Mouse (Mus musculus): ENCODE measurements at regions not wholly inside any gene's neighbourhood (a gene's known extent, or its start where the extent isn't known, plus 50 kb on each side); places are given as distances from the start of the nearest gene placed in this dataset.

DNA sequence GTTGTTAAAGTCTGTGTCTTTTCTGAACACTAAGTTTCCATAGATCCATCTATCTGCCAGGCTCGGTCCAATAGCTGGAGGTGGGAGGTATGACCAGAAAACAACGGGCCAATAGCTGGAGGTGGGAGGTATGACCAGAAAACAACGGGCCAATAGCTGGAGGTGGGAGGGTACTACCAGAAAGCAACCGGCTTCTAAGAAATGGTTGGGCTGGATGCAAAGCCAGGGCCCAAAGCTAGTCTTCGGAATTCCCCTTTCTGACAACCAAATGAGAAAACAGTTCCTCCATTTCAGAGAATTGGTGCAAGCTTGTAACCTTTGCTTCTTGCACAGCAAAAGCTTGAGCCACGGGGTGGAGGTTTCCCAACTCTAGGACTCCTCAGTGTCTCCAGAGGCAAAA lies 147.1 kb upstream of the 1600014C23Rik start:
- Histone ChIP-seq H3K4me3 (ENCODE audit: control insufficient read depth, insufficient read depth, low read length) (no peak overlapping the region), H3K27ac (ENCODE audit: control insufficient read depth, insufficient read depth, low read length) (no peak overlapping the region), H3K27me3 (ENCODE audit: control insufficient read depth, insufficient read depth, low read length) (no peaks in the 10 kb centered on the region), H3K36me3 (ENCODE audit: control insufficient read depth, insufficient read depth, low read length) (no peaks in the 10 kb centered on the region), H3K4me1 (replicated peaks; ENCODE audit: control insufficient read depth, insufficient read depth, low read length) (no peaks in the 10 kb centered on the region)
- TF ChIP-seq CTCF (IDR thresholded peaks at IDR 0.05; ENCODE audit: borderline replicate concordance, control insufficient read depth, extremely low read depth, insufficient read depth, low read length, poor library complexity) (no peak), POLR2A (IDR thresholded peaks at IDR 0.05; ENCODE audit: control insufficient read depth, extremely low read depth, insufficient read depth, low read length, poor library complexity) (no peak)
- no peak for DNase-seq
- WGBS, result 94% methylated on average over 6 of the region's 6 CpGs

DNA sequence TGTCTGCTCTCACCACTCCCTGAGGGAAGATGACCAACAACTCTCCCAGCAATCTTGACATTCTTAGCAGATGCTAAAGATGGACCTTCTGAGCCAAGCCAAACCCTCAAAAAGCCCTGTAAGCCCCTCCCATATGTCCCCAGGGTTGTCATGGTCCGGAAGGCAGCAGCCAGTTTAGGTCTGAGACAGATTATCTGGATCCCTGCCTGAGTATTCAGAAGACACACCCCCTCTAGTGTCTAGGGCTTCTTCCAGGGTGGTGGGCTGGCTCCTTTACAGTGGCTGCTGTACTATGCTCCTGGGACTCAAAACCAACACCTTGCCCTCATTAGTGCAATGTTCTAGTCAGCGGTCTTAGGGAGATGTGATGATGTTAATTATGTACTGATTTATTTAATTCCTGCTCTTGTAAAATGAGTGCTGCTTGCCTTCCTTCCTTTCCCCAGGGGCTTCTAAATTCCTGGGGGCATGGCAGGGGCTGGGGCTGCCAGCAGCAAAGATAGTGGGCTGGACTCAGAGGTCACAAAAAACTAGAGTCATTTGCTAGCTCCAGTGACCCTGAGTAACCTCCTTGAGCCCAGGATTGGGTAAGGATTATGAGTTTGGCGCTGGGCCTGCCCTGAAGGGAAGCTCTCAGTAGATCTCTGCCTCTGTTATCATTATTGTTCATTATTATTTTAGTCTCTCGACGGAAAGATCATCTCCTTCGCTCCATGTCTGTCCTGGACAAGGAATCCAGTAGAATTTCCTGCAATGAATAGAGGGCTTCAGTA lies 146.0 kb upstream of the 1600014C23Rik start:
- WGBS, result 93% methylated on average over 6 of the region's 6 CpGs

DNA sequence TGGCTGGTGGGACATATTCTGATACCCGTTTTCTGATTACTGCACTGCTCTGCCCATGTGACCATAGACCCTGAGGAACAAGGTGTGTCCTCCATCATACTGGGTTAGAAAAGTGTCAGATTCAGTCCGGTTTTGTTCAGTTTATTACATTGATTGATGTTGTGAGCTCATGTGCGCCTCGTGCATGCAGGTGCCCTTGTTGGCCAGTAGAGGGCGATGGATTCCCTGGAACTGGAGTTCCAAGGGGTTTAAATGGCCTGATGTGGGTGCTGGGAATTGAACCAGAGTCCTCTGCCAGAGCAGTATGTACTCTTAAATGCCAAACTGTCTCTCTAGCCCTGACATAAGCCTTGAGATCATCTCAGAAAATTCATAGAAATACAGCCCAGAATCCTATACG lies 144.8 kb upstream of the 1600014C23Rik start:
- H3K4me1 ChIP-seq (replicated peaks; ENCODE audit: control insufficient read depth, insufficient read depth, low read length), result peaks cover 3% of the 10 kb centered on the region; the same call in 1 of the 2 replicates
- H3K36me3 ChIP-seq (ENCODE audit: control insufficient read depth, insufficient read depth, low read length), result no peaks in the 10 kb centered on the region
- H3K27me3 ChIP-seq (ENCODE audit: control insufficient read depth, insufficient read depth, low read length), result no peaks in the 10 kb centered on the region; the same call in 1 of the 2 replicates
- TF ChIP-seq POLR2A (IDR thresholded peaks at IDR 0.05; ENCODE audit: control insufficient read depth, extremely low read depth, insufficient read depth, low read length, poor library complexity) (no peak), CTCF (IDR thresholded peaks at IDR 0.05; ENCODE audit: borderline replicate concordance, control insufficient read depth, extremely low read depth, insufficient read depth, low read length, poor library complexity) (no peak)
- H3K4me3 ChIP-seq (ENCODE audit: control insufficient read depth, insufficient read depth, low read length), result no peak overlapping the region
- no peak for DNase-seq
- no peak overlapping the region for H3K27ac ChIP-seq (ENCODE audit: control insufficient read depth, insufficient read depth, low read length)
- WGBS, result 90% methylated on average over 6 of the region's 6 CpGs

More for the DNA sequence above, 146.0 kb upstream of the 1600014C23Rik start:
- H3K27ac ChIP-seq (ENCODE audit: control insufficient read depth, insufficient read depth, low read length), result no peak overlapping the region
- TF ChIP-seq POLR2A (IDR thresholded peaks at IDR 0.05; ENCODE audit: control insufficient read depth, extremely low read depth, insufficient read depth, low read length, poor library complexity) (no peak), CTCF (IDR thresholded peaks at IDR 0.05; ENCODE audit: borderline replicate concordance, control insufficient read depth, extremely low read depth, insufficient read depth, low read length, poor library complexity) (no peak)
- DNase-seq, result no peak
- no peaks in the 10 kb centered on the region for H3K27me3 ChIP-seq (ENCODE audit: control insufficient read depth, insufficient read depth, low read length)
- peaks cover 3% of the 10 kb centered on the region; the same call in 1 of the 2 replicates for H3K4me1 ChIP-seq (replicated peaks; ENCODE audit: control insufficient read depth, insufficient read depth, low read length)
- no peaks in the 10 kb centered on the region for H3K36me3 ChIP-seq (ENCODE audit: control insufficient read depth, insufficient read depth, low read length)
- H3K4me3 ChIP-seq (ENCODE audit: control insufficient read depth, insufficient read depth, low read length), result no peak overlapping the region

DNA sequence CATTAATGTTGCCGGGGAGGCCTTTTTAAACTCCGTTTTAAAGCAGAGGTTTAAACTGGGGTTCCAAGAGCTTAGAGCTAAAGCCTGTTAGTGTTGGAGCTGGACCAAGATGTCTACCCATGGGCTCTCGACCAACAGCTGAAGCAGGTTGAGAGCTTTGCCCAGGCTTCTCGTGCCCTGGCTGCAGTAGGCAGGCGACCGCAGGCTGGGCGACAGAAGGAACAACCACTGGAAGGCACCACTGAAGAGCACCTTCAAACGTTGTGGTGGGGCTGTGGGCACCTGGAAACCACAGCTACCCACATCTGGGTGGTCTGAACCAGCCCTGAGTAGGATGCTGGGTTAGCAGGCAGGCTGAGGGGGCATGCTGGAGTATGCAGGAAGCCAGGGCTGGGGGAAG lies 141.7 kb upstream of the 1600014C23Rik start:
- WGBS, result 9% methylated on average over 8 of the region's 8 CpGs
- TF ChIP-seq POLR2A (IDR thresholded peaks at IDR 0.05; ENCODE audit: control insufficient read depth, extremely low read depth, insufficient read depth, low read length, poor library complexity) (no peak), CTCF (IDR thresholded peaks at IDR 0.05; ENCODE audit: borderline replicate concordance, control insufficient read depth, extremely low read depth, insufficient read depth, low read length, poor library complexity) (no peak)
- Histone ChIP-seq H3K36me3 (ENCODE audit: control insufficient read depth, insufficient read depth, low read length) (no peaks in the 10 kb centered on the region), H3K4me1 (replicated peaks; ENCODE audit: control insufficient read depth, insufficient read depth, low read length) (peaks cover 9% of the 10 kb centered on the region), H3K27me3 (ENCODE audit: control insufficient read depth, insufficient read depth, low read length) (peaks cover 11% of the 10 kb centered on the region), H3K27ac (ENCODE audit: control insufficient read depth, insufficient read depth, low read length) (no peak overlapping the region), H3K4me3 (ENCODE audit: control insufficient read depth, insufficient read depth, low read length) (no peak overlapping the region)
- peak; percentile 12 for DNase-seq

DNA sequence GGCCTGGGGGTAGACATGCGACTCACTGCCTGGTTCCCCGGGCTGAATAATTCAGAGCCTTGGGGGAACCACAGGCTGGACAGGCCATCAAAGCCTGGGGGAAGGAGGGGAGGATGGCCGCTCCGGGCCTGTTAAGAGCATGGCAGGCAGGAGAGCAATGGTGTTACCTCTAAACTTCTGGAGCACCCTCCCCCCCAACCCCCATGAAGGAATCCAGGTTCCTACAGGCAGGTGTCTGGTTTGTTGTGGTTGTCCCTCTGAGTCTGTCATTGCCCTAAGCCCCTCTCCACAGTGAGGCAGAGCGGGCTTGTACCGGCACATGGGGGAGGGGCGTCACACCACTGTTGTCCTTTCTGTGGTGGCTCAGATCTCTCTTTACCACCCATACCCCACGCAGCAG lies 140.4 kb upstream of the 1600014C23Rik start:
- Histone ChIP-seq H3K36me3 (ENCODE audit: control insufficient read depth, insufficient read depth, low read length) (no peaks in the 10 kb centered on the region), H3K27ac (ENCODE audit: control insufficient read depth, insufficient read depth, low read length) (no peak overlapping the region), H3K4me1 (replicated peaks; ENCODE audit: control insufficient read depth, insufficient read depth, low read length) (peaks cover 9% of the 10 kb centered on the region), H3K27me3 (ENCODE audit: control insufficient read depth, insufficient read depth, low read length) (peaks cover 11% of the 10 kb centered on the region), H3K4me3 (ENCODE audit: control insufficient read depth, insufficient read depth, low read length) (no peak overlapping the region)
- TF ChIP-seq POLR2A (IDR thresholded peaks at IDR 0.05; ENCODE audit: control insufficient read depth, extremely low read depth, insufficient read depth, low read length, poor library complexity) (no peak), CTCF (IDR thresholded peaks at IDR 0.05; ENCODE audit: borderline replicate concordance, control insufficient read depth, extremely low read depth, insufficient read depth, low read length, poor library complexity) (no peak)
- no peak for DNase-seq
- WGBS, result 48% methylated on average over 8 of the region's 8 CpGs

DNA sequence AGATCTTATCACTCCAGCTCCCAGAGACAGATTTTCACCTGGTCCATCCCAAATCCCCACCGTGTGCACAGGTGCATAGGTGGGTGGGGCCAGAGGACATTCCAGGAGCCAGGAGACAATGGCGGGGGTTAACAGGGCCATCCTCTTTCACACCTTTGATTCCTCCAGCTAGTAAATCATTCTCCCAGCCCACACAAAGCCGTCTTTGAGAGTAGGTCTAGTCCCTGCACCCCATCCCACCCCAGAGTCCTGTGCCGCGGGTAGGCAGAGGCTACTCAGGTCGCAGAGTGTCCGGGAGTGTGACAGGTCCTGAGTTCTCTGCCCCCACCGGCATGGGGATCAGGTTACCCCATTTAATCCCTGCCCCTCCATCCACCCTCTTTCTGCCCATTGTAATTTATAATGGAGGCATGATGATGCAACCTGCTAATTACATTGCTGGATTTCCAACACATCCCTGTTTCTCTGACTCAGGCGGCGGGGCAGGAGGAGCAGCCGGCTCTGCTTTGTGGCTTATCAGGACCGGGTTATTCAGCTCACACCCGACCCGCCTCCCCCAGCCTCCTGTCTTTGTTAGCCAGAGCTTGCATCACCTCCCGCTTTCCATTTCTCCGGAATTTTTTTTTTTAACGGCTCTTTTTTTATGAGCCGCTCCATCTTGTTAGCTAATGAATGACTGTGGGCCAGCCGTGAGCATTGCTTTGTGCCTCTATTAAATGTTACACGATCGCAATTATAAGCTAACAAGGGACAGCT lies 139.7 kb upstream of the 1600014C23Rik start:
- TF ChIP-seq CTCF (IDR thresholded peaks at IDR 0.05; ENCODE audit: borderline replicate concordance, control insufficient read depth, extremely low read depth, insufficient read depth, low read length, poor library complexity), result no peak
- no peak for TF ChIP-seq POLR2A (IDR thresholded peaks at IDR 0.05; ENCODE audit: control insufficient read depth, extremely low read depth, insufficient read depth, low read length, poor library complexity)
- peaks cover 11% of the 10 kb centered on the region for H3K27me3 ChIP-seq (ENCODE audit: control insufficient read depth, insufficient read depth, low read length)
- H3K4me3 ChIP-seq (ENCODE audit: control insufficient read depth, insufficient read depth, low read length), result no peak overlapping the region
- WGBS, result 32% methylated on average over 21 of the region's 21 CpGs
- DNase-seq, result no peak
- H3K36me3 ChIP-seq (ENCODE audit: control insufficient read depth, insufficient read depth, low read length), result no peaks in the 10 kb centered on the region
- H3K4me1 ChIP-seq (replicated peaks; ENCODE audit: control insufficient read depth, insufficient read depth, low read length), result peaks cover 9% of the 10 kb centered on the region
- H3K27ac ChIP-seq (ENCODE audit: control insufficient read depth, insufficient read depth, low read length), result no peak overlapping the region
